Mouse (Mus musculus) thymus, postnatal 4 days (tissue): ENCODE measurements around the gene Cyb5d1.

Experiments
- DNase-seq: peaks from one replicate; pipeline ENCODE4 v3.0.0; 2021

Cyb5d1 gene

GRCm38 (mm10) chr11:69373223-69373965 is 22.0 kb downstream of the Cyb5d1 start:
- no peak for DNase-seq

DNA sequence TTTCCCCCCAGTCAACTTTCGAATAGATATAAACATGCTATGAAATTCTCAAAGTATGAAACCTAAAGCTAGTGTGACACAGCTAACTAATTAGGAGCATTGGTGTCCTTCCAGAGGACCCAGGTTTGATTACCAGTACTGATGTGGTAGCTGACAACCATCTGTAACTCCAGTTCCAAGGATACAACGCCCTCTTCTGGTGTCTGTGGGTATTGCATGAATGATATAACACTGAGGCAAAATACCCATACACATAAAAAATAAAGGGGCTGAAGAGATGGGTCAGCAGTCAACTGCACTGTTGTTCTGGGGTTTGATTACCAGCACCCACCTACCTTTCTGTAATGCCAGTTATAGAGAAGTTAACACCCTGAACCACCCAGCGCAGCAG is 22.7 kb downstream of the Cyb5d1 start:
- DNase-seq = peak; percentile 32

- DNase-seq = peak; percentile 15
Measured at GRCm38 (mm10) chr11:69372056-69372779, 23.2 kb downstream of the Cyb5d1 start.

- no peak for DNase-seq
Measured at GRCm38 (mm10) chr11:69371601-69372000, 23.8 kb downstream of the Cyb5d1 start.

- DNase-seq = no peak
Measured at GRCm38 (mm10) chr11:69370817-69371215, 24.6 kb downstream of the Cyb5d1 start.

GRCm38 (mm10) chr11:69369990-69370816 is 25.2 kb downstream of the Cyb5d1 start:
- DNase-seq = no peak

DNA sequence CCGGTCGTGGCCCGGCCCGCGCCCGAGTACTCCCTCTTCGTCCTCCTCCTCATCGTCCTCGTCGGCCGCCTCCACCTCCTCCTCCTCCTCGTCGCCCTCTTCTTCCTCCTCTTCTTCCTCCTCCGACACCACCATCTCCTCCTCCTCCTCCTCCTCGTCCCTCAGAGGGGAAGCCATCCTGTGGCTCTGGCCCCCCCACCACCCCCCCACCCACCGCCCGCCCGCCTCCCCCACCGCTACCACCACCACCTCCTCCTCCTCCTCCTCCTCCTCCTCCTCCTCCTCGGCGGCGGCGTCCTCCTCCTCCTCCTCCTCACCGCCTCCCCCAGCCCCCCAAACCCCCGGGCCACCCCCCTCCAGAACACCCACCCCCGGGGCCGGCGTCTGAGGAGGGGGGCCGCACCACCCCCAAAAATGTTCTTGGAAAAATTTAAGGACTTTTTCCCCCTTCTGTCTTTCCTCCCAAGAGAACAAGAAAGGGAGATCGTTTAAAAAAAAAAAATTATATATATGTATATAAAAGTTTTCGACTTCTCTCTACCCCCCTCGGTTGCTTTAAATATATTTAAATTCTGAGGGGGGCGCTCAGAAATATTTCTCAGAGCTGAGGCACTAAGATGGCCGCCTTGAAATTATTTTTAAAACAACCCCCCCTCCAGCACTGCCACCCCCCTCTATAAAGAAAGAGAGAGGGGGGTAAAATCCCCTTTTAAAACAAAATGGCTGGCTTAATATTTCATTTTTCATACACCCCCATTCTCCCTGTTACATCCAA is 26.0 kb downstream of the Cyb5d1 start, which contains the start of gene Chd3:
Chd3 (minus strand) TSS at position 192 of the 775 bp plus-strand sequence.
- DNase-seq = peak; percentile 44

DNA sequence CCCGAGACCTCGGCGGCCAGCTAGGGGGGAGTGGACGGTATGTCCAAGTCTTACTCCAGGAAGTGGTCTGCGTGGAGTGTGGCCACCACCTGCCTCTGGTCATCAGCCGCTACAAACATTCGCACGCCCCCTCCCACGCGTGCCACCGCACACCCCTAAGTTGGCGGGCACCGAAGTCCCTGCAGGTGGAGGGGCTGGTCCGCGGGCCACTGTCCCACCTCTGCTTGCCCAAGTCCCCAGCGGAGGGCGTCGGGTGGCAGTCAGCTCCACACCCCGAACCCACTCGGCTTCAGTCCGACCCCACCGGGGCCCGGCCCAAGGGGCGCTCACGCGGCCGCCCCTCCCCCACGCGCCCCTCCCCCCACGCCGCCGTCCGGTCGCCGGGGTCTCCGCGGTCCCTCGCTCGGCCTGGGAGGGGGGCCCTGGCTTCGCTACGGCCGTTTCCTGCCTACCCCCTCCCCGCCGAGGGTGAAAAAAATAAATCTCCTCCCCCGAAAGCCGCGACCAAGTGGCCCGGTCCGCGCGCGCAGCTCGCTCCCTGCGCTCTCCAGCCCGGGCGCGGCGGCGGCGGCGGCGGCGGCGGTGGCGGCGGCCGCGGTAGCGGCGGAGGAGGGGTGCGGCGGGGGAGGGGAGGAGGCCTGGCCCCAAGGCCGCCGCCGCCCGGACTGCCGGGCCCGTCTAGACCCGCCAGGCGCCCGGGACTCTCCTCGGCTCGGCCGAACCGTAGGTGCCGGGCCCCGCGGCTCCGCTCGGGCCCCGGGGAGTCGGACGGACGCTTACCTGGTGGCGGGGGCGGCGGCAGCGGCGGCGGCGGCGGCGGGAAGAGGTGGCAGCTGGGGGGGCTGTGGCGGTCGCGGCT is 26.8 kb downstream of the Cyb5d1 start:
- peak; percentile 67 for DNase-seq

- DNase-seq = no peak
Measured at GRCm38 (mm10) chr11:69367616-69368355, 27.6 kb downstream of the Cyb5d1 start.

GRCm38 (mm10) chr11:69366855-69367615 is 28.4 kb downstream of the Cyb5d1 start:
- DNase-seq = peak; percentile 42

- DNase-seq = peak; percentile 84
Measured at GRCm38 (mm10) chr11:69366157-69366854, 29.1 kb downstream of the Cyb5d1 start.

DNA sequence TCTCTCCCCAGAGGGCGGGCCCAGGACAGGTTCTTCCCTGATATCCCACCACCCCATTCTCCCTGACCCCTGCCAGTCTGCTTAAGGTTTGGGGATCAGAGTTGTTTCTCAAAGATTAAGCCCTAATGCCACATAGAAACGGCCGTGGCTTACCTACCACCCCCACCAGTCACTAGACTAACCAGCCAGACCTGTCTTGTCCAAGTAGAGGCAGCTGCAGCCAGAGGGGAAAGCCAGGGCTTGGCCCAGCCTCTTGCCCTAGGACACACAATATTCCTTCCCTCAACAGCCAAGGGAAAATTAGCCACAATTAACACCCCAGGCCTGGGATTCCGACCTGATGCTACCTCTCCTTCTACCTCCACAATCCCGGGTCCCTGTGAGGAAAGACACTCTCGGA is 29.7 kb downstream of the Cyb5d1 start:
- no peak for DNase-seq

GRCm38 (mm10) chr11:69364910-69365309 is 30.5 kb downstream of the Cyb5d1 start:
- peak; percentile 33 for DNase-seq

- no peak for DNase-seq
Measured at GRCm38 (mm10) chr11:69364376-69364775, 31.1 kb downstream of the Cyb5d1 start.

DNA sequence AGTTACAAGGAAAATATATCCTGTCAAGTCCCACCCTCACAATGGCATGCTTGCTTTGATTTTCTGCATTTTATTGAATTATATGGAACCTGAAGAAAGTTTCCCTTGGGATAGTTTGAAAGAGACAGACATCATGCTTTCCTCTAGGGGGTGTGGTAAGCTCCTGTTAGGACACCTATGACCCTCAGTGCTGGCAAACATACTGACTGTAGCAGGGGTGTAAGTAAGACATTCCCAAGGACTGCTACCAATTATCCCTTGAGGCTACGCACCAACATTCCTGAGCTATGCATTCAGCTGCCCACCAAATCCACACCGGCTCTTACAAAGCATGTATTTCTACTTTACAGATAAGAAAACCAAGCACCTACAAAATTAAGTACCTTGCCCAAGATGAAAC is 33.0 kb downstream of the Cyb5d1 start:
- DNase-seq = no peak

DNA sequence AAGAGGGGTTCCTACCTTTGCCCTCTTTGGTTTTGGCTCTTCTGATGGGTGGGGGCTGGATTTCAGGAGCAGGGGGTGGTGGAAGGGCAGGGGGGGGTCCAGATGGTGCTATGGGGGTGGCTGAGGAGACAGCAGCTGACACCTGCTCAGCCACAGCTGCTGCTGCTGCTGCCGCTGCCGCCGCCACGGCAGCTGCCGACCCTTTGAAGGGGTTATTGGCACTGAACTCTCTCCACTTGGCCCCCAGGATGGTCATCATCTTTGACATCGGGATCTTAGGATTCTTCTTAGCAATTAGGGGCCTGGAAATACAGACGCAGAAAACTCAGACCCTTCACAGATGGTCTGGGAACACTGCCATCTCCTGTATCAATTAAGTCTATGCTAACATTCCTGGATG is 33.4 kb downstream of the Cyb5d1 start:
- peak; percentile 28 for DNase-seq

DNA sequence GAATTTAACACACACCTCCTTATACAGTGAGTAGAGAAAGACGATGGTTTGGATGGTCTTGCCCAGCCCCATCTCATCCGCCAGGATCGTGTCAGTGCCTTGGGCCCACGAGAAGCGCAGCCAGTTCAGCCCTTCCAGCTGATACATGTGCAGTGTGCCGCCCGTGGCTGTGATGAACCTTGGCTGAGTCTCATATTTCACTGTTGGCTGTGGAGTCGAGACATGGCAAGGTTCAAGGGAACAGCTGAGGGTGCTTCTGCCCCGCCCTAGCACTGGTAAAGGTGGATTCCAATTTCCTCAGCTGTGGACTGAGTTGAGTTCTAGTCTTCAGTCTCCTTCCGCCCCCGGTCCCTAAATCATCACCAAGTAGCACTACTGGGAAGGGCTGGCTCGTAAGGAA is 37.7 kb downstream of the Cyb5d1 start:
- DNase-seq = no peak

DNA sequence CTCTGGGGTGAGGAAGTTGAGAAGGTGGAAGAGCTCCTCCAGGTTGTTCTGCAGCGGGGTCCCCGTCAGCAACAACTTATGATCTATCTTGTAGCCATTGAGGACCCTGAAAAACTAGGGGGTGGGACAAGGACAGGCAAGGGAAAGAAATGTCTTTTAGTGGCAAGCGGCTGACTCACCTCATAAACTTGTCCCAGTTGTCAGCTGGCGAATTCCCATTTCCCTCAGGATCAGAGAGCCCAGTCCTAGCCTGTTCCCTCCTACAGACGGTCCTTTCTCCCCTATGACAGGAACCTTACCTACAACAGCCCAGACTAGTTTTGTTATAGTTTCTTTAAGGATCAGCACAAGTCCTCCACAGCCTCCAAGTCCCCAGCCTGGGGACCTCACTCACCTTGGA is 38.9 kb downstream of the Cyb5d1 start:
- no peak for DNase-seq

- DNase-seq = no peak
Measured at GRCm38 (mm10) chr11:69346441-69346840, 49.0 kb downstream of the Cyb5d1 start.
